Mouse (Mus musculus) limb, embryonic 11.5 days (tissue): ENCODE results near the gene Aak1. TPM values are rescaled to one million over a fixed set of nuclear protein-coding genes. Genes with fewer than 3 reads are reported as not detected.

Experiments used
- ATAC-seq: fragments of 200-750 bp; cut with Nextera tagmentation; 2 replicates; pipeline ENCODE4 v1.8.0; 2017; ENCODE audit warnings: low read depth; ENCODE audit not compliant: insufficient number of reproducible peaks, low FRiP score, low TSS enrichment
- DNase-seq: peaks from one replicate; pipeline ENCODE4 v3.0.0-alpha.2; 2015; ENCODE audit warnings: low spot score
- H3K27ac ChIP-seq: fragments of 300-500 bp; sonication (generic); replicated peaks from 2 replicates; pipeline ENCODE4 v1.5.1; 2014; ENCODE audit warnings: low read depth, mild to moderate bottlenecking, low read length
- H3K27me3 ChIP-seq: fragments of 300-500 bp; sonication (generic); 2 replicates; pipeline ENCODE4 v1.6.1; 2014; ENCODE audit warnings: mild to moderate bottlenecking, low read length, mixed read lengths; ENCODE audit not compliant: control insufficient read depth, insufficient read depth
- H3K36me3 ChIP-seq: fragments of 300-500 bp; sonication (generic); 2 replicates; pipeline ENCODE4 v1.6.1; 2014; ENCODE audit warnings: mild to moderate bottlenecking, low read length, moderate library complexity, mixed read lengths; ENCODE audit not compliant: control insufficient read depth, insufficient read depth
- H3K4me1 ChIP-seq: fragments of 300-500 bp; sonication (generic); 2 replicates; pipeline ENCODE4 v1.6.1; 2014; ENCODE audit warnings: low read length, mixed read lengths; ENCODE audit not compliant: control insufficient read depth, insufficient read depth
- H3K4me2 ChIP-seq: fragments of 300-500 bp; sonication (generic); 2 replicates; pipeline ENCODE4 v1.6.1; 2014; ENCODE audit warnings: low read depth, mild to moderate bottlenecking, moderate library complexity; ENCODE audit not compliant: severe bottlenecking
- H3K4me3 ChIP-seq: fragments of 300-500 bp; sonication (generic); 2 replicates; pipeline ENCODE4 v1.5.1; 2014; ENCODE audit warnings: low read depth, low read length
- H3K9ac ChIP-seq: fragments of 300-500 bp; sonication (generic); 2 replicates; pipeline ENCODE4 v1.6.1; 2014; ENCODE audit warnings: mild to moderate bottlenecking, low read length
- H3K9me3 ChIP-seq: fragments of 300-500 bp; sonication (generic); 2 replicates; pipeline ENCODE4 v1.6.1; 2016; ENCODE audit warnings: low read length; ENCODE audit not compliant: control insufficient read depth
- WGBS: fragments of 180-500 bp; shearing (Covaris S2); extraction: QIAGEN DNeasy Blood & Tissue Kit; methylation state at CpG from one replicate; pipeline ENCODE4 v1.1.7; 2014; 5-methylcytosine and 5-hydroxymethylcytosine counted together
- polyA plus RNA-seq: library from polyadenylated mRNA; unstranded; fragments of >200 nt; fragmentation: Nextera tagmentation; extraction: Ambion mirVana; gene quantifications from 2 replicates; pipeline ENCODE4 v1.2.1, GENCODE M21; 2014

Aak1 gene
- polyA plus RNA-seq, 1 experiment from 2014 or later = 14.1 TPM

- no peaks in the 10 kb centered on the region for H3K9me3 ChIP-seq
- DNase-seq (no peak), ATAC-seq (no peak)
- no peak overlapping the region for H3K9ac ChIP-seq
- H3K4me3 ChIP-seq = no peak overlapping the region
- H3K4me1 ChIP-seq = no peaks in the 10 kb centered on the region
- no peak overlapping the region for H3K27ac ChIP-seq
- peaks cover 6% of the 10 kb centered on the region; the same call in 1 of the 2 replicates for H3K36me3 ChIP-seq
- no peaks in the 10 kb centered on the region for H3K27me3 ChIP-seq
- H3K4me2 ChIP-seq = no peak overlapping the region
Observed at GRCm38 (mm10) chr6:86956206-86956605, 106.9 kb downstream of the Aak1 start.

- ATAC-seq = no peak
- WGBS = 77% methylated on average over 1 of the region's 1 CpGs
- H3K9ac ChIP-seq = no peak overlapping the region
- DNase-seq = no peak
- H3K27ac ChIP-seq = no peak overlapping the region
- H3K4me3 ChIP-seq = no peak overlapping the region
- no peaks in the 10 kb centered on the region for H3K27me3 ChIP-seq
- H3K4me1 ChIP-seq = no peaks in the 10 kb centered on the region
- no peak overlapping the region for H3K4me2 ChIP-seq
- H3K9me3 ChIP-seq = no peaks in the 10 kb centered on the region
- H3K36me3 ChIP-seq = peaks cover 12% of the 10 kb centered on the region; the same call in 1 of the 2 replicates
Observed at GRCm38 (mm10) chr6:86959006-86959405, 109.7 kb downstream of the Aak1 start.

- Histone ChIP-seq H3K27ac (no peak overlapping the region), H3K36me3 (peaks cover 10% of the 10 kb centered on the region; the same call in 1 of the 2 replicates), H3K4me1 (no peaks in the 10 kb centered on the region), H3K4me3 (no peak overlapping the region), H3K27me3 (no peaks in the 10 kb centered on the region), H3K9me3 (no peaks in the 10 kb centered on the region), H3K9ac (no peak overlapping the region), H3K4me2 (no peak overlapping the region)
- DNase-seq = no peak
- 90% methylated on average over 7 of the region's 7 CpGs for WGBS
- ATAC-seq = no peak
Observed at GRCm38 (mm10) chr6:86963987-86964685, 114.8 kb downstream of the Aak1 start.

- 79% methylated on average over 2 of the region's 2 CpGs for WGBS
- no peaks in the 10 kb centered on the region for H3K27me3 ChIP-seq
- no peak for ATAC-seq
- H3K4me1 ChIP-seq = no peaks in the 10 kb centered on the region
- H3K9ac ChIP-seq = no peak overlapping the region
- no peak overlapping the region for H3K4me2 ChIP-seq
- peaks cover 9% of the 10 kb centered on the region; the same call in 1 of the 2 replicates for H3K36me3 ChIP-seq
- no peak overlapping the region for H3K4me3 ChIP-seq
- no peak for DNase-seq
- no peaks in the 10 kb centered on the region for H3K9me3 ChIP-seq
- H3K27ac ChIP-seq = no peak overlapping the region
Observed at GRCm38 (mm10) chr6:86967166-86967565, 117.8 kb downstream of the Aak1 start.

- Histone ChIP-seq H3K27ac (no peak overlapping the region), H3K36me3 (peaks cover 6% of the 10 kb centered on the region; the same call in 1 of the 2 replicates), H3K4me1 (no peaks in the 10 kb centered on the region), H3K9ac (no peak overlapping the region), H3K4me3 (no peak overlapping the region), H3K9me3 (no peaks in the 10 kb centered on the region), H3K27me3 (no peaks in the 10 kb centered on the region), H3K4me2 (no peak overlapping the region)
- 88% methylated on average over 4 of the region's 4 CpGs for WGBS
- ATAC-seq (no peak), DNase-seq (no peak)
Observed at GRCm38 (mm10) chr6:86973956-86974355, 124.6 kb downstream of the Aak1 start.

GRCm38 (mm10) chr6:86978156-86978908 is 129.0 kb downstream of the Aak1 start:
- H3K4me3 ChIP-seq = no peak overlapping the region
- ATAC-seq (no peak), DNase-seq (no peak)
- peaks cover 2% of the 10 kb centered on the region; the same call in 1 of the 2 replicates for H3K36me3 ChIP-seq
- no peaks in the 10 kb centered on the region for H3K4me1 ChIP-seq
- no peak overlapping the region for H3K4me2 ChIP-seq
- no peaks in the 10 kb centered on the region for H3K27me3 ChIP-seq
- H3K9me3 ChIP-seq = no peaks in the 10 kb centered on the region
- no peak overlapping the region for H3K9ac ChIP-seq
- 90% methylated on average over 8 of the region's 8 CpGs for WGBS
- no peak overlapping the region for H3K27ac ChIP-seq

- Histone ChIP-seq H3K4me2 (no peak overlapping the region), H3K4me3 (no peak overlapping the region), H3K27me3 (no peaks in the 10 kb centered on the region), H3K9me3 (no peaks in the 10 kb centered on the region), H3K4me1 (no peaks in the 10 kb centered on the region), H3K36me3 (no peaks in the 10 kb centered on the region; the same call in 1 of the 2 replicates), H3K9ac (no peak overlapping the region), H3K27ac (no peak overlapping the region)
- ATAC-seq (no peak), DNase-seq (no peak)
- 84% methylated on average over 6 of the region's 6 CpGs for WGBS
Observed at GRCm38 (mm10) chr6:86978909-86979265, 129.6 kb downstream of the Aak1 start.

- ATAC-seq = no peak
- H3K4me2 ChIP-seq = no peak overlapping the region
- H3K4me3 ChIP-seq = no peak overlapping the region
- no peak for DNase-seq
- H3K4me1 ChIP-seq = no peaks in the 10 kb centered on the region
- no peaks in the 10 kb centered on the region for H3K27me3 ChIP-seq
- no peaks in the 10 kb centered on the region; the same call in 1 of the 2 replicates for H3K36me3 ChIP-seq
- 92% methylated on average over 2 of the region's 2 CpGs for WGBS
- H3K9me3 ChIP-seq = no peaks in the 10 kb centered on the region
- no peak overlapping the region for H3K9ac ChIP-seq
- H3K27ac ChIP-seq = no peak overlapping the region
Observed at GRCm38 (mm10) chr6:86981206-86981605, 131.9 kb downstream of the Aak1 start.
